Mouse (Mus musculus): ENCODE measurements at regions not wholly inside any gene's neighbourhood (a gene's known extent, or its start where the extent isn't known, plus 50 kb on each side); places are given as distances from the start of the nearest gene placed in this dataset.

- no peak for DNase-seq
Observed at GRCm38 (mm10) chr16:50095858-50096551, 295.7 kb downstream of the Cd47 start.

GRCm38 (mm10) chr16:50096563-50096962 is 296.2 kb downstream of the Cd47 start:
- DNase-seq, result no peak

- no peak for DNase-seq
Observed at GRCm38 (mm10) chr16:50103340-50103739, 303.0 kb downstream of the Cd47 start.

- peak in 1 of 2 experiments; percentile 14 for DNase-seq
Observed at GRCm38 (mm10) chr16:50118150-50118549, 314.0 kb downstream of the Bbx start.

- DNase-seq, result no peak
Observed at GRCm38 (mm10) chr16:50122460-50122859, 309.7 kb downstream of the Bbx start.

GRCm38 (mm10) chr16:50124646-50125045 is 307.5 kb downstream of the Bbx start:
- DNase-seq, result no peak

GRCm38 (mm10) chr16:50125564-50125963 is 306.6 kb downstream of the Bbx start:
- no peak for DNase-seq

- DNase-seq, result no peak
Observed at GRCm38 (mm10) chr16:50131406-50131805, 300.8 kb downstream of the Bbx start.

Measured in cerebellum, postnatal 25 days (tissue).